In the genomic region with DNA sequence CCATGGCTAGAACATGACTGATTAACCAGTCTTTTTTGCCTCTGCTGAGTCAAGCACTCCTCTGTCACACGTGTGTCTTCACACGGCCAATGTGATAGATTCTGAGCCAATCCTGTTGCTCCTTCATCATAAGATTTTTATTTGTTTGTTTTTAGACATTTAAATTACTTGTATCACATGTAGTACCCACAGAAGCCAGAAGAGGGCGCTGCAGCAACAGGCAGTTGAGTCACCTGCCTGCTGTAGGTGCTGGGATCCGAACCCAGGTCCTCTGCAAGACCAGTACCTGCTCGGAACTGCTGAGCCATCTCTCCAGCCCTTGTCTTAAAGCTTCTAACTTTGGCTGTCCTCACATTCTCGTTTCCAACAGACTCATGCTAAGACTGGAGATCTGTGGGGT, we compare ENCODE assay signal across 18 mouse cellular contexts. TPM values are rescaled to one million over a fixed set of nuclear protein-coding genes. Genes with fewer than 3 reads are reported as not detected.
DNase-seq lines count a peak whose midpoint lies in the region; ATAC-seq and TF ChIP-seq lines count a peak whose summit lies in the region.
"Had no signal": no experiment of that assay in that cellular context is flagged by ENCODE, and none has a peak within 500 bp of the region (broad histone marks: within the 10 kb centered on the region; RNA-seq: fewer than 3 reads in every experiment).

No protein-coding gene starts in this region.

- 0 out of 2 replicates have a peak, but pooled peaks cover 3% of the 10 kb centered on the region for H3K4me1 ChIP-seq in intestine, postnatal 0 days (replicated peaks; ENCODE audit: control insufficient read depth, insufficient read depth, low read length)
- H3K4me1 ChIP-seq in intestine, embryonic 15.5 days (replicated peaks), result peaks cover 6% of the 10 kb centered on the region; the same call in 1 of the 2 replicates
- no peaks in the 10 kb centered on the region for H3K4me1 ChIP-seq in midbrain, postnatal 0 days (ENCODE audit: insufficient read depth, low read length)
- H3K4me1 ChIP-seq in midbrain, embryonic 10.5 days, result no peaks in the 10 kb centered on the region
- no peaks in the 10 kb centered on the region for H3K4me1 ChIP-seq in testis, adult 2 months (ENCODE audit: control insufficient read depth, insufficient read depth, low read length)

- 74% methylated on average over 6 of the region's 6 CpGs for WGBS in intestine, postnatal 0 days
- WGBS in intestine, embryonic 15.5 days, result 72% methylated on average over 6 of the region's 6 CpGs
- WGBS in midbrain, postnatal 0 days, result 69% methylated on average over 6 of the region's 6 CpGs
- 66% methylated on average over 6 of the region's 6 CpGs for WGBS in midbrain, embryonic 10.5 days

- no peak for TF ChIP-seq POLR2A in testis, adult 2 months (IDR thresholded peaks at IDR 0.05; ENCODE audit: control insufficient read depth, low read depth, low read length)

- no peaks in the 10 kb centered on the region for H3K9me3 ChIP-seq in intestine, postnatal 0 days (ENCODE audit: control insufficient read depth)
- H3K9me3 ChIP-seq in intestine, embryonic 15.5 days, result no peaks in the 10 kb centered on the region
- no peaks in the 10 kb centered on the region for H3K9me3 ChIP-seq in midbrain, postnatal 0 days (ENCODE audit: low read length)
- no peaks in the 10 kb centered on the region; the same call in 1 of the 2 replicates for H3K9me3 ChIP-seq in midbrain, embryonic 10.5 days (replicated peaks)
- H3K9me3 ChIP-seq: embryonic facial prominence, embryonic 13.5 days had no signal

- no peak overlapping the region for H3K4me2 ChIP-seq in intestine, postnatal 0 days (replicated peaks; ENCODE audit: low read depth)
- H3K4me2 ChIP-seq in intestine, embryonic 15.5 days (replicated peaks), result no peak overlapping the region
- no peak overlapping the region for H3K4me2 ChIP-seq in midbrain, postnatal 0 days (ENCODE audit: low read depth, low read length, poor library complexity, severe bottlenecking)
- H3K4me2 ChIP-seq: embryonic facial prominence, embryonic 13.5 days had no signal

- H3K27ac ChIP-seq in intestine, postnatal 0 days (ENCODE audit: low read depth, low read length), result no peak overlapping the region
- H3K27ac ChIP-seq in intestine, embryonic 15.5 days, result no peak overlapping the region
- H3K27ac ChIP-seq in midbrain, postnatal 0 days (ENCODE audit: low read depth, low read length), result no peak overlapping the region
- H3K27ac ChIP-seq in midbrain, embryonic 10.5 days (replicated peaks), result no peak overlapping the region
- no peak overlapping the region for H3K27ac ChIP-seq in testis, adult 2 months (ENCODE audit: control insufficient read depth, insufficient read depth, low read depth, low read length)
- H3K27ac ChIP-seq: embryonic facial prominence, embryonic 13.5 days had no signal

- ATAC-seq in intestine, postnatal 0 days, result no peak
- no peak for ATAC-seq in intestine, embryonic 15.5 days
- ATAC-seq in midbrain, postnatal 0 days (ENCODE audit: low FRiP score), result no peak
- ATAC-seq: activated CD4-positive, CD25-positive, alpha-beta regulatory T cell, adult 4 months; forebrain, embryonic 14.5 days; intestine, embryonic 16.5 days; midbrain, embryonic 16.5 days had no signal

- no peaks in the 10 kb centered on the region for H3K36me3 ChIP-seq in intestine, postnatal 0 days (ENCODE audit: control insufficient read depth, insufficient read depth)
- no peaks in the 10 kb centered on the region for H3K36me3 ChIP-seq in intestine, embryonic 15.5 days
- H3K36me3 ChIP-seq in midbrain, postnatal 0 days (ENCODE audit: insufficient read depth, low read length), result no peaks in the 10 kb centered on the region
- H3K36me3 ChIP-seq in midbrain, embryonic 10.5 days, result no peaks in the 10 kb centered on the region
- H3K36me3 ChIP-seq in testis, adult 2 months (ENCODE audit: control insufficient read depth, insufficient read depth, low read length), result no peaks in the 10 kb centered on the region
- H3K36me3 ChIP-seq: embryonic facial prominence, embryonic 13.5 days had no signal

- peak; percentile 66 for TF ChIP-seq CTCF in intestine, postnatal 0 days (IDR thresholded peaks at IDR 0.05; ENCODE audit: low read depth)
- TF ChIP-seq CTCF in midbrain, postnatal 0 days (IDR thresholded peaks at IDR 0.05), result peak; percentile 47
- peak; percentile 87 for TF ChIP-seq CTCF in testis, adult 2 months (IDR thresholded peaks at IDR 0.05; ENCODE audit: control insufficient read depth, insufficient read depth, insufficient replicate concordance, low read depth, low read length)

- H3K27me3 ChIP-seq in intestine, postnatal 0 days (replicated peaks; ENCODE audit: control insufficient read depth, insufficient read depth, low read length), result no peaks in the 10 kb centered on the region
- no peaks in the 10 kb centered on the region for H3K27me3 ChIP-seq in intestine, embryonic 15.5 days (replicated peaks)
- H3K27me3 ChIP-seq in midbrain, postnatal 0 days (ENCODE audit: insufficient read depth, low read length), result no peaks in the 10 kb centered on the region
- H3K27me3 ChIP-seq in midbrain, embryonic 10.5 days (ENCODE audit: low read depth, poor library complexity, severe bottlenecking), result no peaks in the 10 kb centered on the region; the same call in 1 of the 2 replicates
- H3K27me3 ChIP-seq in testis, adult 2 months (ENCODE audit: control insufficient read depth, insufficient read depth, low read length), result no peaks in the 10 kb centered on the region
- H3K27me3 ChIP-seq: embryonic facial prominence, embryonic 13.5 days had no signal

- DNase-seq in midbrain, postnatal 0 days (ENCODE audit: low spot score), result no peak
- no peak for DNase-seq in midbrain, embryonic 10.5 days (ENCODE audit: low spot score)
- peak; percentile 64 for DNase-seq in ZHBTc4 (ENCODE audit: low read depth, low spot score)
- DNase-seq in natural killer cell, adult 2 months (ENCODE audit: low spot score in 2 of 2), result no peak
- DNase-seq in layer of hippocampus, postnatal 36 days, result no peak
- DNase-seq: cerebellum, postnatal 25 days; heart, postnatal 14 days; left cerebral cortex, postnatal 4 days; lung, postnatal 10 days; right cerebral cortex, postnatal 25 days had no signal

- H3K9ac ChIP-seq in intestine, postnatal 0 days (ENCODE audit: low read depth, low read length), result no peak overlapping the region
- H3K9ac ChIP-seq in intestine, embryonic 15.5 days, result no peak overlapping the region
- H3K9ac ChIP-seq in midbrain, postnatal 0 days (replicated peaks; ENCODE audit: low read length, poor library complexity, severe bottlenecking), result no peak overlapping the region
- H3K9ac ChIP-seq: embryonic facial prominence, embryonic 13.5 days had no signal

- H3K4me3 ChIP-seq in intestine, postnatal 0 days (ENCODE audit: low read depth, low read length), result no peak overlapping the region
- H3K4me3 ChIP-seq in intestine, embryonic 15.5 days (replicated peaks), result no peak overlapping the region
- no peak overlapping the region for H3K4me3 ChIP-seq in midbrain, postnatal 0 days (ENCODE audit: low read depth, low read length)
- H3K4me3 ChIP-seq in midbrain, embryonic 10.5 days, result no peak overlapping the region
- H3K4me3 ChIP-seq in testis, adult 2 months (ENCODE audit: control insufficient read depth, low read depth, low read length), result no peak overlapping the region
- H3K4me3 ChIP-seq: embryonic facial prominence, embryonic 13.5 days had no signal

RNA-seq across cellular contexts. Expression of a gene that starts 13.1 kb away (rescaled TPM):
- polyA plus RNA-seq in intestine, postnatal 0 days (2015; fragmentation: Nextera tagmentation; extraction: Ambion mirVana), result 79.5 and 92.3 TPM in 2 replicates
- 41.9 and 46.6 TPM in 2 replicates for polyA plus RNA-seq in intestine, embryonic 15.5 days (2015; fragmentation: Nextera tagmentation; extraction: Ambion mirVana)
- 3.2 and 3.5 TPM in 2 replicates for total RNA-seq in midbrain, postnatal 0 days (2014; rRNA removed)
- 5.0 and 5.7 TPM in 2 replicates for polyA plus RNA-seq in midbrain, postnatal 0 days (2015; fragmentation: Nextera tagmentation; extraction: Ambion mirVana)
- polyA plus RNA-seq in midbrain, embryonic 10.5 days (2016; fragmentation: Nextera tagmentation; extraction: Ambion mirVana), result 6.9 and 7.6 TPM in 2 replicates
- 2.9 and 3.4 TPM in 2 replicates for polyA plus RNA-seq in testis, adult 2 months (2012; rRNA removed)
- 1 to 10 TPM; 4.7 to 5.2 TPM for total RNA-seq in layer of hippocampus, postnatal 36 days (2021)

RNA-seq across cellular contexts. Expression of a gene that starts 54.7 kb away (rescaled TPM):
- 127 and 135 TPM in 2 replicates for polyA plus RNA-seq in intestine, postnatal 0 days (2015; fragmentation: Nextera tagmentation; extraction: Ambion mirVana)
- 235 and 246 TPM in 2 replicates for polyA plus RNA-seq in intestine, embryonic 15.5 days (2015; fragmentation: Nextera tagmentation; extraction: Ambion mirVana)
- 30.5 and 43.2 TPM in 2 replicates for total RNA-seq in midbrain, postnatal 0 days (2014; rRNA removed)
- polyA plus RNA-seq in midbrain, postnatal 0 days (2015; fragmentation: Nextera tagmentation; extraction: Ambion mirVana), result 91.6 and 95.8 TPM in 2 replicates
- polyA plus RNA-seq in midbrain, embryonic 10.5 days (2016; fragmentation: Nextera tagmentation; extraction: Ambion mirVana), result 347 and 384 TPM in 2 replicates
- polyA plus RNA-seq in testis, adult 2 months (2012; rRNA removed), result 29.4 and 38.1 TPM in 2 replicates
- total RNA-seq in layer of hippocampus, postnatal 36 days (2021), result 10 to 100 TPM; 64.3 to 71.6 TPM

RNA-seq across cellular contexts. Expression of a gene that starts 55.0 kb away (rescaled TPM):
- 2,406 and 2,420 TPM in 2 replicates for polyA plus RNA-seq in intestine, postnatal 0 days (2015; fragmentation: Nextera tagmentation; extraction: Ambion mirVana)
- 1,472 and 1,529 TPM in 2 replicates for polyA plus RNA-seq in intestine, embryonic 15.5 days (2015; fragmentation: Nextera tagmentation; extraction: Ambion mirVana)
- 493 and 558 TPM in 2 replicates for total RNA-seq in midbrain, postnatal 0 days (2014; rRNA removed)
- 1,374 and 1,478 TPM in 2 replicates for polyA plus RNA-seq in midbrain, postnatal 0 days (2015; fragmentation: Nextera tagmentation; extraction: Ambion mirVana)
- polyA plus RNA-seq in midbrain, embryonic 10.5 days (2016; fragmentation: Nextera tagmentation; extraction: Ambion mirVana), result 948 and 963 TPM in 2 replicates
- 803 and 957 TPM in 2 replicates for polyA plus RNA-seq in testis, adult 2 months (2012; rRNA removed)
- 1,000 to 10,000 TPM; 1,023 to 1,088 TPM for total RNA-seq in layer of hippocampus, postnatal 36 days (2021)

RNA-seq across cellular contexts. Expression of a gene that starts 55.1 kb away (rescaled TPM):
- 1.0 and 1.9 TPM in 2 replicates for polyA plus RNA-seq in intestine, postnatal 0 days (2015; fragmentation: Nextera tagmentation; extraction: Ambion mirVana)
- polyA plus RNA-seq in intestine, embryonic 15.5 days (2015; fragmentation: Nextera tagmentation; extraction: Ambion mirVana), result 2.0 and 2.2 TPM in 2 replicates
- 3.9 and 13.8 TPM in 2 replicates for total RNA-seq in midbrain, postnatal 0 days (2014; rRNA removed)
- 7.9 and 9.1 TPM in 2 replicates for polyA plus RNA-seq in midbrain, postnatal 0 days (2015; fragmentation: Nextera tagmentation; extraction: Ambion mirVana)
- 3.1 and 3.5 TPM in 2 replicates for polyA plus RNA-seq in midbrain, embryonic 10.5 days (2016; fragmentation: Nextera tagmentation; extraction: Ambion mirVana)
- 0.57 and 0.59 TPM in 2 replicates for polyA plus RNA-seq in testis, adult 2 months (2012; rRNA removed)
- total RNA-seq in layer of hippocampus, postnatal 36 days (2021), result not detected
- total RNA-seq: heart, postnatal 14 days had no signal
- polyA plus RNA-seq: activated CD4-positive, CD25-positive, alpha-beta regulatory T cell, adult 4 months had no signal
